Mouse (Mus musculus) spleen, adult 18-20 months (tissue): ENCODE data around the gene Cpeb4.

Experiments used
- DNase-seq, 2 experiments: peaks; one replicate each; pipeline ENCODE4 v3.0.0; 2022; ENCODE audit warnings: mixed read lengths in 2 of 2

Gene Cpeb4

DNA sequence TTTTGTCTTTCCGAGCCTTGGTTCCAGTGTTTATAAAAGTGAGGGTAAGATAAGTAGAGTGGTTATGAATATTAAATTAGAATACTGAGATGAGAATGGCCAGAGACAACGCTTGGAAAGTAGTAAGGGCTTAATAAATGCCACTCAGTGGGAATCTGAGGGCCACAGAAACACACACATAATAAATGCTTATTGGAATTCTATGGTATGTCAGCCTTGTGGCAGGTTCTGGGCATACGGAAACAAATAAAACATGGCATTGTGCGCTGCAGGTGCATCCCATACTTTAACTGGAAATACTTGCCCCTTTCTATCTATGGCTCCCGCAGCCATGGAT is 24.6 kb upstream of the Cpeb4 start:
- DNase-seq = no peak

DNA sequence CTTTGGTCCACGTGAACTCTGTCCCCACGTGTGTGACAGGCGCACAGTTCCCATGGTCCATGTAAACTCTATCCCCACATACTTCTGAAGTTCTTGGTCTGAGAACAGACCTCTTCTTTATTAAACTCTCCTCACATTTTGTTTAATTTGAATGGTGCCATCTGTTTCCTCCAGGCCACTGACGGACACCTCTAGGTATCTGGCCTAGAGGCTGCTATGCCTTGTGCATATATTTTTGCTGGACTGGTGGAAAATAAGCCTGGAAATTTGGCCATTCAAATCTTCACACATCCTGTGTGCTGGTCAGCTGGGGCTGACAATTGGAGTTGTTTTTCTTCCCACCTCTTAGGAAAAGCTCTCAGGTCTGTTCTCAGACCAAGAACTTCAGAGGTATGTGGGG is 23.3 kb upstream of the Cpeb4 start:
- no peak for DNase-seq

DNA sequence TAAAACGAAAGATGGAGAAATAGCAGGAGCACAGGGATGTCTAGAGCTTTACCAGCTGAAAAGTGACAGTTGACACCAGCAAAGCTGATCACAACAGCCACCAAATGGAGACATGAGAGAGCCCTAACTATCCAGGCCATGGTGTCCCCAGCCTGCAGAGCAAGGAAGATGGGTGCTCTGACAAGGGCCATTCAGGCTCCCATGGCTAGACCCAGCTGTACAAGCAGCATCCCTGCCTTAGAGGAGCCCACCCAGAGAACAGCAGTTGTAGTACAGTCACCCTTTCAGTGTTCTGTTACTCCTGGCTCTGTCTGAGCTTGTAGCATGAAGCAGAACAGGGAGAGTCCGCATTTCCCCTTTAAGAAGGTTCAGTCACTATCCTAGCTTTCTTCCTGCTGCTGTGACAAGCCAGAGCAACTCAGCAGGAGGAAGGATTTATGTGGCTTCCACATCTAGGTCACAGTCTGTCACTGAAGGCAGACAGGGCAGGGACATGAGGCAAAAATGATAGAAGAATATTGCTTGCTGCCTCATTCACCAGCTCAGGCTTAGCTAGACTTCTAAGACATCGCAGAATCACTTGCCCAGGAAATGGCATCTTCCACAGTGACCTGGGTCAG is 21.7 kb upstream of the Cpeb4 start:
- no peak for DNase-seq

DNA sequence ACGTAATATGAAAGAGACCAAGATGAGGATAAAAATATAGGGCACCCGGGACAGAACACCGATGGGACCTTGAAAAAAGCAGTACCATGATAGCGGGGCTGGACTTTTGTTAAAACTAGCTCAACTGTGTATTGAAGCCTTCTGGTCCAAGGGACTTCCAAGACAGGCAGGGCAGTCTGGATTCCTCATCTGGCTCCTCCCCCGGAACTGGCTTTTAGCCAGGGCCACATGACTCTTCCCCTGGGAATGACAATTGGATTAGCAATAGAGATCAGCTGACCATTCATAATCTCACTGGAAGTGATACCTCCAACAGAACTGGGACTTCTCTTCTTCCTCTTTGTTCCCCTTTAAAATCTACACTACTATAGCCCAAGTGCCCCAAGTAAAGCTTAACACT is 21.0 kb upstream of the Cpeb4 start:
- DNase-seq = no peak

DNA sequence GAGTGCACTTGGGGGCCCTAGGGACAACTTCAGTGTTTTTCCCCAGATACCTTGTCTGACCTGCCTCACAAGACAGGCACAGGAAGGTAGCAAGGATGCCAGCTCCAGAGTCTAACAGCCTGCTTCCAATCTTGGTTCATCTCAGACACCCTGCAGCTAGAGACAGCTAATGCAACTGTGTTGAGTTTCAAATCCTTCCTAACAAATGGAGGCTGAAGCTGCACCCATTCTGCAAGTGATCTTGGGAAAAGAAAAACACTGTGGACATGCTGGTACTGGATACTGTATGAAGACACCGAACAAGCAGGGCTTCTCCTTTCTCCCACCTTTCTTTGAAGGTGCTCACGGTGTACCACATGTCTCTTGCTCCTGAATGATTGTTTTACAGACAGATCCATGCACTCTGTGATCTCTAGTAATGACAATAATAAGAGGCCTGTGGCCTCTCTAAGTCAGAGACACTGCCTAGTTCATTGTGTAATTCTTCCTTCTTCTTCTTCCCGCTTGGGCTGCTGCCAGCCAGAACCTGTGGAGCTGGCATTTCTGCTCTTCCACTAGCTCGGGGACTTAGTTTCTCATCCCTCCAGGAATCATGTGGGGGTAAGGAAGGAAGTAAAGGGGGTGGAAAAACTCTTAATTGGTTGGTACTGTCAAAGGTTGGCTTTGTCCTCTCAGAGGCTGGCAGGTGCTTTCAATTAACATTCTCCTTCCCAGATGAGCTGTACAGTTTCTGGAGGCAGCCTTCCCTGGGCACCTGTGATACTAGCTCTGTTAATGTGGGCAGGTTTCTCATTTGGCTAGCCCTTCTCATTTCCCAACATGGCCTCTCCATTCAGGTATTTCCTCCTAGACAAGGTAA is 20.1 kb upstream of the Cpeb4 start:
- DNase-seq = no peak

DNA sequence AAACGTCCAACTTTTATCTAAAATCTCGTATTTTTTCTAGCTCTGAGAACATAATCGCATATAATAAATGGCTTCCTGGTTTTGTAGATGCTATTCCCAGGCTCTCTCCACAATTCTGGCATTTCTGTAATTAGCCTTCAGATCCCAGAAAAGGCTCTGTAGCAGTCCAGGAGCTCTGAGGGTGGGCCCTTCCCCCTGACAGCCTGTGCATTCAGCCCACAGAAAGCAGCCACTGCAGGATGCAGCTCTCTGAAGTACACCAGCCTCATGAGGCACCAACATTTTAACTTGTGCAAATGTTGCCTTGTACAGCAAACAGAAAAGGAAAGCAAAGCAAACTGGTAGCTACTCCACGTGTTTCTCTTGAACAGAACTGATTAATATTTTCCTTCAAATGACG is 17.1 kb upstream of the Cpeb4 start:
- DNase-seq = no peak

DNA sequence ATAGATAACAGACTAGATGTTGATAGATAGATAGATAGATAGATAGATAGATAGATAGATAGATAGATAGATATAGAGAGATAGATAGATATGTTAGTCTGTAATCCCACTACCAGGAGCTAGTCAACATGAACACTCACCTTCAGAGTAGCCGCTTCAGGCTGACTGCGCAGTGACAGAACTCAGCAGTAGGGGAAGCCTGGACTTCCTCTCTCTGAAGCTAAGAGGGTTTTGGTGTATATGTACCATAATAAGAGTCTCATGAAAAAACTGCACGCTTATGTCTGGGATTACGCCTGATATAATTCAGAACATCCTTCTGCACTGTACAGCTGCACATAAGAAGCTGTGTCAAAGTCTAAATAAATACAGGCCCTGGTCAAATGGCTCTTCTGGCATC is 14.5 kb upstream of the Cpeb4 start:
- no peak for DNase-seq

DNA sequence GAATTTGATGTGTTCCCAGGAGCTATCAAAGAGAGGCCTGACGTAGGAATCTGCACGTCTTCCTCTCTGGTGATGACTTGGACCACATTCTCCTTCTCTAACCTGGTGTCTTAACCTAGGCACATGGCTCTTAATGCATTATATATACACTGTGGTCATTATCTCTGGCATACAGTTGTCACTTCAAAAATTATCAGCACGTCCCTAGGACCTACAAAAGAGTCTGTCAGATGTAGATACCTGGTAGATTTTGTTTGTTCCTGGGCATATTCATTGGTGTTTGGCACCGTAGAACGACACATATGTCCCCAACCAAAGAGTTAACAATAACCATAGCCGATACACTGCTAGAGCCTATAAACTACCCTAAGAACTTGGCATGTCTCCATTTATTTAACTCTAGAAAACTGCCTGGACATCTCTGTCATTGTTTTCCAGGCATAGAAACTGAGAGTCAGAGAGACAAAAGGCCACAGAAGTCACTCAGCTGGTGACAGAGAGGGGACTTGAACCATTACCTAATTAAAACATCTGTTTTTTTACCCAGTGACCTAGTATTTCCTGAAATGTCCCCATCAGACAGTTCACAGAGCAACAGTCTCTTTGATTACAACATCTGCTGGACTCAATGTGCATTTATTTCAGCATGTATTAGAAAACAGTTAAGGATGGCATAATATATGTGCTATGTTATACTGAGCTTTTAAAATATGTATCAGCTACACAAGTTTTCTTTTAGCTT is 10.7 kb upstream of the Cpeb4 start:
- no peak for DNase-seq

DNA sequence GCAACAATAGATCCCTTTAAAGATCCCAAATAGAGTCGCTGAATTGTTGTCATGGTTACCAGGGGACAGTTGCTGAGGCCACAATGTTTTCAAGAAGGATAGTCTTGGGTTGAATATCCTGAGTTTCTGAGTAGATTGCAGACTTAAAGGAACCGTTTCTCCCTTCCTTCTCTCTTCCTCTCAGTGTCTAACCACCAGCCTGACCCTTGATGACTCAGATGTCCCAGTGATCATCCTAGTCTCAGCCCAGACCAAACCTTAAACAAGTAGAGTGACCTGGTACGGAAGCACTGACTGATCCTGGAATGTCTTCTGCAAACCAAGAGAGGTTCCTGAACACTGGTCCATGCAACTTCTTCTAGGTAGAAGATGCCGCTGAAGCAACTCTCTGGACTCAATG is 4.0 kb upstream of the Cpeb4 start:
- no peak for DNase-seq

DNA sequence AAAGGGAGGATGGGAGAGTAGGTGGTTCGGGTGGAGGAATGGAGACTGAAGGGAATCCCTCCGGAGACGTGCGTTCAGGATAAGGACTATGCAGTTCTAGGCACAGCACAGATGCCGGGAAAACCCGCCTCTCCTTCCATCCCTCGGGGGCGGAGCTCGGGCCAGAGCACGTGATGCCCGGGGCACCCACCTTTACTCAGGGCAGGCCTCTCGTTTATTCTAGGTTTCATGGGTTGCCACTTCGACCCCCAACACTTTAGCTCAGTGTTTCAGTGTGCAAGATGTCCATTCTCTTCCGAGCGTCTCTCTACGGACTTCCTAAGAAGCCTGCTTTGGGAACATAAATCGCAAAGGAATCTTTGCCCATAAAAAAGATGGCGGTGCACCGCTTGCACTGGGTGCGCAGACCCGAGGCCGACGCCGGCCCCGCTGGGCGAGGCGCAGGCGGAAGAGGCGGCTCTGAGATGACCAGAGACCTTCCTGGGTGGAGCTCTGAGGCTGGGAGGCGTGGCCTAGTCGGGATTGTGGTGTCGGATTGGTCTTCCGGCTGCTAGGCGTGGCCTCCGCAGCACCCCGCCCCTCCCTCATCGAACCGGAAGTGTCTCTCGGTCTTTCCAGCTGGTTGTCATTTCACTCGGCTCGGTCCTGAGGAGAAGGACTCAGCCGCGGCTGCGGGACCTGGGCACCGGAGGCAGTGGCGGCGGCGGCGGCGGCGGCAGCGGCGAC is 1.6 kb upstream of the Cpeb4 start:
- peak; percentile 98 to 99 for DNase-seq

DNA sequence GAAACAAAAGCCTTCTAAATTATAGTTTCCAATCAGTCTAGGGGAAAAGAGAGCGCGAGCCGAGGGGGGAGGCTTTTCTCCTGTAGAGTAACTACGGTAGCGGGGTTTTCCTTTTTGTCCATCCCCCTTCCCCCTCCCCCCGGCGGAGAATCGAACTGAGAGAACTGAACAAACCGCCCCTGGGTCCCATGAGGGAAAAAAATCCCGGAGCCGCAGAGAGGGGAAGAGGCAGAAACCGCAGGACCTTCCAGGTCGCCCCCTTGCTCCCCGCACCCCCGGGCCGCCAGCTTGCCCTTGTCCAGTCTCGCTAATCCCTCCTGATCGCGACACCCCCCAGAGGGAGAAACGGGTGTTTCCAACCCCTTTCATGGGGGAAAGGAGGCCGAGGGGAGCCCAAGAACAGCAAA is 873 bp upstream of the Cpeb4 start:
- peak; percentile 47 to 55 for DNase-seq

DNA sequence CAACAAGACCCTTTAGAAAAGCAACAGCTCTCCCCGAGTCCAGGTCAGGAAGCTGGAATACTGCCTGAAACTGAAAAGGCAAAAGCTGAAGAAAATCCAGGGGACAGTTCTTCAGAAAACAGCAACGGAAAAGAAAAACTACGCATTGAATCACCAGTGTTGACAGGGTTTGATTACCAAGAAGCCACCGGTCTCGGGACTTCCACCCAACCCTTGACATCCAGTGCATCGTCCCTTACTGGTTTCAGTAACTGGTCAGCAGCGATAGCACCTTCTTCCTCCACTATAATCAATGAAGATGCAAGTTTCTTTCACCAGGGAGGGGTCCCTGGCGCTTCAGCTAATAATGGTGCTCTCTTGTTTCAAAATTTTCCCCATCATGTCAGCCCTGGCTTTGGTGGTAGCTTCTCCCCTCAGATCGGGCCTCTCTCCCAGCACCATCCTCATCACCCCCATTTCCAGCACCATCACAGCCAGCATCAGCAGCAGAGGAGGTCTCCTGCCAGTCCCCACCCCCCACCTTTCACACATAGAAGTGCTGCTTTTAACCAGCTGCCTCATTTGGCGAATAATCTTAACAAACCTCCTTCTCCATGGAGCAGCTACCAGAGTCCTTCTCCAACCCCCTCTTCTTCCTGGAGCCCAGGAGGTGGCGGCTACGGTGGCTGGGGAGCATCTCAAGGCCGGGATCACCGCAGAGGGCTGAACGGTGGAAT is 693 bp downstream of the Cpeb4 start:
- no peak for DNase-seq

DNA sequence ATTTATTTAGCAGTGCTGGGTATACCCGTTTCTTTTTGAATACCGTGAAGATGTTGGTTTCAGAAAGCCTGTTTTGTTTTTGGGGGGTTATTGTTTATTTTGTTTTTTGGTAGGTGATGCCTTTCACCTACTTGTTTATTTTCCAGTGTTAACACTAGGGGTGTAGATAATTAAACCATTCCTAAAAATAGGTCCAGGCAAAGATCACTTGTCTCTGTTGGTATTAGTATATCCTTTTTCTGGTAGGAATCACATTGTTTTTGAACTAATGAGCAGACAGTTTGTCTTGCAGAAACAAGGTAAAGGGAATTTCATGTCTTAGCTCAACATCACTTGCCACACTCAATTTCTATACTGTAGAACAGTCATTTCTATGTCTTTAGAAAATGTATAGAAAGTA is 2.1 kb downstream of the Cpeb4 start:
- DNase-seq = no peak

DNA sequence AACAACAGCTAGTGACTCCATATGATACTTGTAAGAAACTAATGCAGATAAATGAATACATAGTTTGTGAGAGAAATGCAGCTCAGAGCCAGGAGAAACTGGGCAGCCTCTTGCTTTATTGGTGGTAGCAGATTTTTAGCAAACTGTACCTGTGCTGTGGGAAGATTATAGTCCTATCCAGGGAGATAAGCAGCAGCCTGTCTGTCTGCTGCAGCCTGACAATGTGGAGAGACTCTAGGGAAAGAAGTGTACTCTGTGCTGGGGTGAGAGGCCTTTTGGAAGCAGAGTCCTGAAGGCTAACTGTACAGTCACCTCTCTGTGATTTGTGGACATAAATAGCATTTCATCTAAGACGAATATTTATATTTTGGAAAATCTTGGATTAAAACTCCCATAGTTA is 11.7 kb downstream of the Cpeb4 start:
- DNase-seq = no peak

DNA sequence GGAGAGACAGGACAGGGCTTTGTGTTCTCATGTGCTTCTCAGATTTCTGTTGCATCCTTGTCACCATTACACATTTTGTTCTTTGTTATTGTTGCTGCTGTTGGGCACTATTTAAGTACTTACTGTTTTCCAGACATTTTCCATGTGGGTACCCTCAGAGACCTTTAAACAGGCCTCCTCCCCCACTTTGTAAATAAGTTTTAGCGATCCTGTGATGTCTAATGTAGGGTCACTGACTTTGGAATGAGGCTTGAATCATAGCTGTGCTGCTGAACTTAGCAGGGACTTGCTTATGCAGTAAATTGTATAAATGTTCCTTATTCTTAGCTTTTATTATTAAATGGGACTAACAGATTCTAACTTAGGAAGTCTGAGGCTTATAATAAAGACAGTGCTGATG is 13.8 kb downstream of the Cpeb4 start:
- DNase-seq = no peak

DNA sequence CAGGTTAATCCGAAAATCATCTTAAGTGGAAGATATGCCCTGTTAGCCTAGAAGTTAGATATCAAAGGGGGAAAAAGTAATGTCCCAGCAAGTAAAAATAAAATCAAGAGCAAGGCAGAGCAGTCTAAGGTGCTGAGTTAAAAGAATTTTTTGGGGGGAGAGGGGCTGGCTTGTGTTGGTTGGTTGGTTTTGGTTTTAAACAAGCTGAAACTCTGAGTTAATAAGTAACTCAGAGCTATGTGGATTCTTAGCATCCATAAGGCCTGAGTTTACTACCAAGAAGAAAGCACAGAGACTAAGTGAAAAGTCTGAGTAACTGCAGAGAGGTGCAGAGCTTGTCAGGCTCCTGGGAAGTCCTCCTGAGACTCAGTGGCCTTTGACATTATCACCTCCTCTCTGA is 16.2 kb downstream of the Cpeb4 start:
- DNase-seq = no peak

DNA sequence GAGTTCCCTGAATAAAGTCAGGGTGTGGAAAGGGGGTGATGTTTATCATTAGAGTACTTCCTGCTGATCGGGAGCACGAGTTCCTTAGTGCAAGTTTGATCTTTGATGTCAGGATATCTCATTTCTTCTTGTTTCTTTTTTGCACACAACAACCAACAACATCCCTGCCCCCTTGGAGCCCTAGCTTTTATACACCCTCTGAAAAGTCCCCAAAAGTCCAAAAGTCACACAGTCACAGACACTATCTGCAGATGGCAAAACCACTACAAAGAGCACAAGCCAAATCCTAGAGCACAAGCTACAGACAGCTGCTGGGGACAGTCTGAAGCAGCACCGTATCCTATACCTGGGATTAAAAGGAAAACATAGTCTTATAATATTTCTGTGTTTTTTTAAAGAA is 20.1 kb downstream of the Cpeb4 start:
- no peak for DNase-seq

DNA sequence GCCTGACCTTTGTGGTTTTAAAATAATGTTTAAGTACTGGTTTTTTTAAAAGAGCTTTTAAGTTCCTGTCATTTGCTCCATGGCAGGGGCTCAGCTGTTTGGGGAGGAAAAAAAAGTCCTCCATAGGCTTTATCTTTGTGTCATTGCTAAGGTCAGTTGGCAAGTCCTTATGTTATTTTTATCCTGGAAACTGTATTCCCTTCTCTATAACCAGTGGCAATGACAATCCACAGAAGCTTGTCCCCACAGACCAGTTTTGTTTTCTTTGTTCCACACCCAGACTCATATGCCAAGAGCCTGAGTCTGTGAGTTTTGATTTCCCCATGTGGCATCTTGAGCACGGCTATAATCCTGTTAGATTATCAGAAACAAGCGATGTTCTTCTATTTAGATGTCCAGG is 21.6 kb downstream of the Cpeb4 start:
- no peak for DNase-seq

DNA sequence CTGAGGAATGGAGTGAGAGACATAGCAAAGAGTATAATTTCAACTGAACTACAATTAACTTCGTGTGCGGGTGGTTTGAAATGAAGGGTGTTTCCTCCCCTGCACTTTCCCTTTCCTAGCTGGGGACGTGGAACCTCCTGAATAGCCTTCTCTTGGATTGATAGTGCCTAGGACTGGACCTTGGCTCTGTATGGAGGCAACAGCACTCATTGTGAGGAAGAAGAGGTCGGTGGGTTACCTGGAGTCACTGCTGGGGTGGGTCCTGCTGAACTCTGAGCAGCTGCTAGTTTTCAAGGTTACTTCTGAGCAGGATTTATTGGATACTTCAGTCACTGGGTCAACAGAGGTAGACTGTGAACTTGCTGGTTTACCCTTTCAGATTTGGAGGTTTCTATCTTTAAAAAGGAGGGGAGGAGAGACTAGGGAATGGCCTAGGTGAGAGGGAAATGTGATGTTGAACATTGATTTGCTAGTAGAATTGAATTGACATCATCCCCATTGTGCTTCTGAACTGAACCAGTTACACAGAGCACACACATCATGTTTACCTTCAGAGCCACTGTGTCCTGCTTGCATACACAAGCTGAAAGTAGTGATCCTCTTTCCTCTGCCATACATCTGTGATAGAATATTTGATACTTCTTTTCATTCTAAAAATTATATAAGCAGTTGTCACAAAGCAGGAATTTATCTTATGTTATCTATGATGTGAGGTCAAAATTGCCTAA is 24.2 kb downstream of the Cpeb4 start:
- no peak for DNase-seq

DNA sequence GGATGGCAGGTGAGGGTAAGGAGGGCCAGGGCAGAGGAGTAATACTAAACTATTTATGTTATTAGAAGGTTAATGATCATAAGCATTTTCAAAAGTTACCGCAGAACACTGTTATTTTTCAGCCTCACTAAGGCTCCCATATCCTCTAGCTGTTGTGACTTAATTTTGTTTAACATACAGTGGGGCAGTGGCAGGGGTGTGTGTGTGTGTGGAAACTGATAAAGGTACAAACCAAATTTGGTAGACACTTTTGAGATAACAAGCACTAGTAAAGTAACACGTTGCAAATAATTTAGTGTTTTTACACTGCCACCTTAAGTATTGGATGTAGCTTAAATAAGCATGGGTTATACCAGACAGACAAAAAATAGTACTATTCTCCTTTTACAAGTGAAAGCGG is 24.9 kb downstream of the Cpeb4 start:
- DNase-seq = no peak

DNA sequence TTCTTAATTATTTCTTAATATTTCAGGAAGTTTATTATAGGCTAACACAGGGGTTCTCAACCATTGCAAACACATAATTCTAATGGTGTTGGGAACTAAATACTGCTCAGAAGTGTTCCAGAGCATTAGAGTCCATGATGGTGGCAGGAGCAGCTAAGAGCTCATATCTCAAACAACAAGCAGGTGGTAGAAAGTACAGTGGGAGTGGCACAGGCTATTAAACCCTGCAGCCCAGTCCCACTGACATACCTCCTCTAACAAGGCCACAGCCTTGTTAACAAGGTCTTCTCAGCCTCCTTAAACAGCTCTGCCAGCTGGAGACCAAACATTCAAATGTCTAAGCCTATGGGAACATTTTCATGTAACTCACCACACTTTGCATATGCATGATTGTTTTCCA is 27.2 kb downstream of the Cpeb4 start:
- DNase-seq = no peak

DNA sequence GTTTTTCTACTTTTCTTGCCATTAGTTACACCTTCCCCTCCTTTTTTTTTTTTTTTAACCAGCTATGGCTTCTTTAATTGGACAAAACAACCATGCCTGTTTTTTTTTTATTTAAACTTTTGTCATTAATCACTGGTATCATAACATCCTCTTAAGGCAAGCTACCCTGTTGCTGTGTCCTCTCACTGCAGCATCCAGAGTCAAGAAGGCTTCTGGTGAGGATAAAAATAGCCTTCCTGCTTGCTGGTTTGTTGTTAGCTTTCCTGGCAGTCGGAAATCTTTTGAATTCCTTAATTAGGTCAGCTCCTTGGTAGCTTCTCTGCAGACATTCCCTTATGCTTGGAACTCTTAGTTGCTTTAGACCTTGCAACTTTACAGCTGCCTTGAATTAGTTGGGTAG is 28.7 kb downstream of the Cpeb4 start:
- no peak for DNase-seq
